Mouse (Mus musculus) lung, postnatal 0 days (tissue): ENCODE results near the gene Gm4498. TPM values are rescaled to one million over a fixed set of nuclear protein-coding genes. Genes with fewer than 3 reads are reported as not detected.
"Not testable (repeated sequence)": the region's sequence is repeated elsewhere in the genome, so short reads cannot be mapped to it uniquely, and the experiment has no call there.

Experiments
- ATAC-seq: fragments of 200-750 bp; cut with Nextera tagmentation; 2 replicates; pipeline ENCODE4 v1.8.0; 2017; ENCODE audit warnings: moderate library complexity
- DNase-seq: peaks from one replicate; pipeline ENCODE4 v3.0.0-alpha.2; 2016; ENCODE audit warnings: low spot score
- H3K27ac ChIP-seq: fragments of 300-500 bp; sonication (generic); 2 replicates; pipeline ENCODE4 v1.5.1; 2014; ENCODE audit warnings: antibody characterized with exemption, mild to moderate bottlenecking, low read length, mixed read lengths
- H3K27me3 ChIP-seq: fragments of 300-500 bp; sonication (generic); replicated peaks from 2 replicates; pipeline ENCODE4 v1.6.1; 2014; ENCODE audit warnings: low read length, mixed read lengths; ENCODE audit not compliant: insufficient read depth
- H3K36me3 ChIP-seq: fragments of 300-500 bp; sonication (generic); 2 replicates; pipeline ENCODE4 v1.6.1; 2014; ENCODE audit warnings: low read length, mixed read lengths; ENCODE audit not compliant: insufficient read depth
- H3K4me1 ChIP-seq: fragments of 300-500 bp; sonication (generic); 2 replicates; pipeline ENCODE4 v1.6.1; 2014; ENCODE audit warnings: antibody characterized with exemption, low read depth, low read length, mixed read lengths; ENCODE audit not compliant: insufficient read depth
- H3K4me2 ChIP-seq: fragments of 300-500 bp; sonication (generic); replicated peaks from 2 replicates; pipeline ENCODE4 v1.6.1; 2014; ENCODE audit warnings: low read depth, mild to moderate bottlenecking, low read length, moderate library complexity, mixed read lengths
- H3K4me3 ChIP-seq: fragments of 300-500 bp; sonication (generic); 2 replicates; pipeline ENCODE4 v1.5.1; 2014; ENCODE audit warnings: low read depth, low read length
- H3K9ac ChIP-seq: fragments of 300-500 bp; sonication (generic); replicated peaks from 2 replicates; pipeline ENCODE4 v1.6.1; 2014; ENCODE audit warnings: low read depth, mild to moderate bottlenecking
- H3K9me3 ChIP-seq: fragments of 300-500 bp; sonication (generic); 2 replicates; pipeline ENCODE4 v1.6.1; 2016; ENCODE audit warnings: low read length, mixed read lengths
- WGBS: fragments of 180-500 bp; shearing (Covaris S2); extraction: QIAGEN DNeasy Blood & Tissue Kit; methylation state at CpG from one replicate; pipeline ENCODE4 v1.1.7; 2014; 5-methylcytosine and 5-hydroxymethylcytosine counted together
- polyA plus RNA-seq: library from polyadenylated mRNA; unstranded; fragments of >200 nt; fragmentation: Nextera tagmentation; extraction: Ambion mirVana; gene quantifications from 2 replicates; pipeline ENCODE4 v1.2.1, GENCODE M21; 2015

Gene Gm4498
- polyA plus RNA-seq = not detected in 2 replicates

GRCm38 (mm10) chr7:20233728-20234127, at the start of gene Gm4498:
TSS of gene Gm4498 (minus strand) at chr7:20233828.
- not testable (repeated sequence) for H3K9me3 ChIP-seq, ATAC-seq, H3K9ac ChIP-seq, H3K4me1 ChIP-seq, DNase-seq, H3K27ac ChIP-seq, H3K27me3 ChIP-seq, H3K4me3 ChIP-seq, H3K4me2 ChIP-seq, H3K36me3 ChIP-seq
- no CpG with 5 or more reads among the region's 2 CpGs for WGBS

DNA sequence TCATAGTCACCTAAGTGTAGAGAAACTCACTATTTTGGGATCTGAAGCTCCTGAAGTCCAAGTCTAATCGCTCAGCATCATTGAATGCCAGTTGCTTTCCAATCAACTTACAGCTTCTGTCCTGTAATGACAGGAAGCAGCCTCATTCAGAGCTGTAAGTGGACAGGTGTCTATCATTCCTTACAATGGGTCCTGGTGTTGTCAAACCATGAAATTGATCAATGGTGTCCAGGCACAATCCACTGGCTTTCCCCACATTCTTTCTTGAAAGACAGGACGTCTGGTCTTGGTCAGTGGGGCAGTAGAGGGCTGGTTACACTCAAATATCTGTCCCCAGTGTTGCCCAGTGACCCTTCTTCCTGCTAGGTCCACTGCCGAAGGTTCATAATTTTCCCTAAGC, 29.1 kb upstream of the Gm4498 start, which contains the start of gene Gm5890:
TSS of gene Gm5890 (minus strand) at position 101 of the 400 bp plus-strand sequence.
- H3K36me3 ChIP-seq, H3K9me3 ChIP-seq, H3K27ac ChIP-seq, H3K27me3 ChIP-seq, H3K9ac ChIP-seq, H3K4me3 ChIP-seq, ATAC-seq, H3K4me1 ChIP-seq, H3K4me2 ChIP-seq, DNase-seq: not testable (repeated sequence)
- no CpG with 5 or more reads among the region's 3 CpGs for WGBS

DNA sequence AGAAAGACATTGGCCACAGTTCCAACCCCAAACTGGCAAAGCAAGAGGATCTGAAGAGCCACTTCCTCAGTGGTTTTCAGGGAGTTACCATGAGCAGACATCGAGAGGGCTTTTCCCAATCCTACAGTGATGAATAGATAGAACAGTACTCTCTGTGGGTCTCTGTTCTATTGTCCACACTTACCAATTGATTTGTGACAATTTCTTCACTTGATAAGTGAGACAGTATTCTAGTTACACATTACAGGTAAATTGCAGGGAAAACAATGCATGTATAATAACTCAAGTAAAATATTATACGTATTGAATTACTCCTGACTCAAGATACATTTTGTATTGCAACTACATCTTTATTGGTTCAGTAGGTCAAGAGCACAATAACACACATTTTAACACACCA, 28.1 kb downstream of the Gm4498 start, which contains the start of gene Gm6164:
TSS of gene Gm6164 (minus strand) at position 101 of the 400 bp plus-strand sequence.
- H3K4me3 ChIP-seq, ATAC-seq, H3K4me1 ChIP-seq, H3K27ac ChIP-seq, H3K4me2 ChIP-seq, H3K27me3 ChIP-seq, DNase-seq, H3K36me3 ChIP-seq, H3K9ac ChIP-seq, H3K9me3 ChIP-seq: not testable (repeated sequence)
- WGBS = no CpG with 5 or more reads among the region's 2 CpGs

DNA sequence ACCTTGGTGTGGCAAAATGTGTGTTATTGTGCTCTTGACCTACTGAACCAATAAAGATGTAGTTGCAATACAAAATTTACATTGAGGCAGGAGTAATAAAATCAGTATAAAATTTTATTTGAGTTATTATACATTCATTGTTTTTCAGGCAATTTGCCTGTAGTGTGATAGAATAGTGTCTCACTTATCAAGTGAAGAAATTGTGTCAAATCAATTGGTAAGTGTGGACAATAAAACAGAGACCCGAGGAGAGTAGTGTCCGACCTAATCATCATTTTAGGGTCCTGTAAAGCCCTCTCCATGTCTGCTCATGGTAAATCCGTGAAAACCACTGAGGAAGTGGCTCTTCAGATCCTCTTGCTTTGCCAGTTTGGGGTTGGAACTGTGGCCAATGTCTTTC, 40.2 kb downstream of the Gm4498 start, which contains the start of gene Vmn1r95:
TSS of gene Vmn1r95 (plus strand) at position 301 of the 400 bp plus-strand sequence.
- H3K4me2 ChIP-seq, H3K4me1 ChIP-seq, H3K9ac ChIP-seq, H3K27ac ChIP-seq, H3K27me3 ChIP-seq, DNase-seq, H3K36me3 ChIP-seq, H3K9me3 ChIP-seq, ATAC-seq, H3K4me3 ChIP-seq: not testable (repeated sequence)
- no CpG with 5 or more reads among the region's 3 CpGs for WGBS

Other genes starting within 250 kb of the Gm4498 start
- 0.06 TPM in 1 of 2 replicates, not detected in the other for gene Nlrp9b, start 242.4 kb downstream of the Gm4498 start, polyA plus RNA-seq
- not detected in 2 replicates for gene Vmn1r91, start 134.1 kb downstream of the Gm4498 start, polyA plus RNA-seq
- gene Gm16442, start 111.2 kb downstream of the Gm4498 start, polyA plus RNA-seq = not detected in 2 replicates
- gene Vmn1r93, start 94.7 kb downstream of the Gm4498 start, polyA plus RNA-seq = not detected in 2 replicates
- not detected in 2 replicates for gene Vmn1r94, start 65.5 kb downstream of the Gm4498 start, polyA plus RNA-seq
- not detected in 2 replicates for gene Vmn1r95, start 40.1 kb downstream of the Gm4498 start, polyA plus RNA-seq
- gene Gm6164, start 28.2 kb downstream of the Gm4498 start, polyA plus RNA-seq = not detected in 2 replicates
- gene Gm5890, start 29.0 kb upstream of the Gm4498 start, polyA plus RNA-seq = not detected in 2 replicates
- not detected in 2 replicates for gene Gm4133, start 100.2 kb upstream of the Gm4498 start, polyA plus RNA-seq
- gene Gm5728, start 141.6 kb upstream of the Gm4498 start, polyA plus RNA-seq = not detected in 2 replicates
- gene Vmn1r100, start 184.1 kb upstream of the Gm4498 start, polyA plus RNA-seq = not detected in 2 replicates
- gene Vmn1r101, start 208.8 kb upstream of the Gm4498 start, polyA plus RNA-seq = not detected in 2 replicates
- not detected in 2 replicates for gene Gm10670, start 241.1 kb upstream of the Gm4498 start, polyA plus RNA-seq